Mouse (Mus musculus) embryonic facial prominence, embryonic 10.5 days (tissue): ENCODE data around the gene Tbx5. TPM values are rescaled to one million over a fixed set of nuclear protein-coding genes. Genes with fewer than 3 reads are reported as not detected.

Experiments
- polyA plus RNA-seq: library from polyadenylated mRNA; unstranded; fragments of >200 nt; fragmentation: Nextera tagmentation; extraction: Ambion mirVana; gene quantifications from 2 replicates; pipeline ENCODE4 v1.2.1, GENCODE M21; 2016

Gene Tbx5
- polyA plus RNA-seq, 1 experiment from 2014 or later: 0.45 TPM

Other genes starting within 250 kb of the Tbx5 start
- gene Tbx3, start 162.0 kb upstream of the Tbx5 start, polyA plus RNA-seq: 58.3 and 64.8 TPM in 2 replicates